Mouse (Mus musculus) C2C12 (cell line): Measurements from ENCODE around the gene Spsb4. TPM values are rescaled to one million over a fixed set of nuclear protein-coding genes. Genes with fewer than 3 reads are reported as not detected.

Source experiments
- H3K27me3 ChIP-seq: one replicate; pipeline ENCODE4 v1.6.1; 2011; ENCODE audit not compliant: control insufficient read depth, insufficient read depth, insufficient read length
- H3K36me3 ChIP-seq: one replicate; pipeline ENCODE4 v1.6.1; 2011; ENCODE audit not compliant: control insufficient read depth, insufficient read depth
- H3K4me3 ChIP-seq: one replicate; pipeline ENCODE4 v1.5.1; 2011; ENCODE audit warnings: mild to moderate bottlenecking, control low read depth; ENCODE audit not compliant: poor library complexity, insufficient read depth, severe bottlenecking
- H3K79me2 ChIP-seq: one replicate; pipeline ENCODE4 v1.6.1; 2011; ENCODE audit not compliant: control insufficient read depth, insufficient read depth
- H3K79me3 ChIP-seq: one replicate; pipeline ENCODE4 v1.6.1; 2011; ENCODE audit warnings: low read depth, control low read depth
- H3ac ChIP-seq: one replicate; pipeline ENCODE3; 2011; ENCODE audit warnings: low read depth; ENCODE audit not compliant: control insufficient read depth, insufficient read length
- CEBPB ChIP-seq: IDR thresholded peaks from one replicate; pipeline ENCODE4 v1.6.1; 2011; ENCODE audit warnings: low read depth, mild to moderate bottlenecking, control low read depth, moderate library complexity
- CTCF ChIP-seq: IDR thresholded peaks from one replicate; pipeline ENCODE4 v1.5.1; 2011; ENCODE audit not compliant: control insufficient read depth, insufficient read depth, insufficient read length
- FOSL1 ChIP-seq: IDR thresholded peaks from one replicate; pipeline ENCODE4 v1.8.0; 2011; ENCODE audit warnings: mild to moderate bottlenecking, low read length; ENCODE audit not compliant: poor library complexity, insufficient read depth, severe bottlenecking
- MAX ChIP-seq: IDR thresholded peaks from one replicate; pipeline ENCODE4 v1.6.1; 2011; ENCODE audit warnings: mild to moderate bottlenecking, control low read depth
- MYOD1 ChIP-seq: IDR thresholded peaks from one replicate; pipeline ENCODE4 v1.6.1; 2011; ENCODE audit warnings: low read depth; ENCODE audit not compliant: control insufficient read depth, insufficient read length
- MYOG ChIP-seq: IDR thresholded peaks from one replicate; pipeline ENCODE4 v1.6.1; 2011; ENCODE audit not compliant: control insufficient read depth, insufficient read length; ENCODE audit errors: extremely low read depth
- USF1 ChIP-seq: IDR thresholded peaks from one replicate; pipeline ENCODE4 v1.6.1; 2011; ENCODE audit warnings: low read depth, mild to moderate bottlenecking, control low read depth, moderate library complexity
- polyA plus RNA-seq: library from polyadenylated mRNA; unstranded; fragments of >200 nt; fragmentation: generic; extraction: Trizol; gene quantifications from one replicate; pipeline ENCODE4 v1.2.1, GENCODE M21; 2012; ENCODE audit warnings: missing spikeins

Spsb4 gene
- polyA plus RNA-seq, 1 experiment = 1.6 TPM

- no peak overlapping the region for H3ac ChIP-seq
- TF ChIP-seq MYOD1 (no peak), MAX (no peak), CTCF (no peak), FOSL1 (no peak), MYOG (no peak), CEBPB (no peak), USF1 (no peak)
- no peaks in the 10 kb centered on the region for H3K79me2 ChIP-seq
- H3K4me3 ChIP-seq = no peak overlapping the region
- no peaks in the 10 kb centered on the region for H3K79me3 ChIP-seq
- no peaks in the 10 kb centered on the region for H3K36me3 ChIP-seq
- no peaks in the 10 kb centered on the region for H3K27me3 ChIP-seq
These were observed 41.1 kb downstream of the Spsb4 start for GRCm38 (mm10) chr9:96977287-96978145.

- Histone ChIP-seq H3K79me2 (no peaks in the 10 kb centered on the region), H3K27me3 (no peaks in the 10 kb centered on the region), H3ac (no peak overlapping the region), H3K79me3 (no peaks in the 10 kb centered on the region), H3K4me3 (no peak overlapping the region), H3K36me3 (no peaks in the 10 kb centered on the region)
- TF ChIP-seq USF1 (no peak), MYOG (no peak), FOSL1 (no peak), MYOD1 (no peak), CEBPB (no peak), MAX (no peak), CTCF (no peak)
These were observed 45.6 kb downstream of the Spsb4 start for GRCm38 (mm10) chr9:96973091-96973490.

GRCm38 (mm10) chr9:96971625-96972404 is 46.8 kb downstream of the Spsb4 start:
- H3ac ChIP-seq = no peak overlapping the region
- no peak overlapping the region for H3K4me3 ChIP-seq
- TF ChIP-seq CTCF = no peak
- TF ChIP-seq MAX = no peak
- TF ChIP-seq MYOD1 = no peak
- no peak for TF ChIP-seq MYOG
- no peak for TF ChIP-seq FOSL1
- no peak for TF ChIP-seq USF1
- no peak for TF ChIP-seq CEBPB
- no peaks in the 10 kb centered on the region for H3K27me3 ChIP-seq
- no peaks in the 10 kb centered on the region for H3K79me3 ChIP-seq
- no peaks in the 10 kb centered on the region for H3K79me2 ChIP-seq
- no peaks in the 10 kb centered on the region for H3K36me3 ChIP-seq

- Histone ChIP-seq H3K4me3 (no peak overlapping the region), H3K27me3 (no peaks in the 10 kb centered on the region), H3K79me3 (no peaks in the 10 kb centered on the region), H3K36me3 (no peaks in the 10 kb centered on the region), H3K79me2 (no peaks in the 10 kb centered on the region), H3ac (no peak overlapping the region)
- TF ChIP-seq MYOG (no peak), MAX (no peak), MYOD1 (no peak), USF1 (no peak), CEBPB (no peak), FOSL1 (no peak), CTCF (no peak)
These were observed 51.1 kb downstream of the Spsb4 start for GRCm38 (mm10) chr9:96967516-96967915.

- Histone ChIP-seq H3ac (no peak overlapping the region), H3K4me3 (no peak overlapping the region), H3K27me3 (no peaks in the 10 kb centered on the region), H3K79me2 (no peaks in the 10 kb centered on the region), H3K79me3 (no peaks in the 10 kb centered on the region), H3K36me3 (no peaks in the 10 kb centered on the region)
- TF ChIP-seq MYOG (no peak), CTCF (no peak), MYOD1 (no peak), USF1 (no peak), FOSL1 (no peak), MAX (no peak), CEBPB (no peak)
These were observed 52.2 kb downstream of the Spsb4 start for GRCm38 (mm10) chr9:96966465-96966864.

GRCm38 (mm10) chr9:96963443-96964215 is 55.0 kb downstream of the Spsb4 start:
- Histone ChIP-seq H3K36me3 (no peaks in the 10 kb centered on the region), H3ac (no peak overlapping the region), H3K79me2 (no peaks in the 10 kb centered on the region), H3K79me3 (no peaks in the 10 kb centered on the region), H3K27me3 (no peaks in the 10 kb centered on the region), H3K4me3 (no peak overlapping the region)
- TF ChIP-seq MYOG (no peak), CTCF (no peak)
